Mouse (Mus musculus) kidney, adult 8-10 months (tissue): ENCODE results near the gene Mfap3l.

Experiments
- DNase-seq, 2 experiments: peaks; one replicate each; pipeline ENCODE4 v3.0.0; 2022

Gene Mfap3l

DNA sequence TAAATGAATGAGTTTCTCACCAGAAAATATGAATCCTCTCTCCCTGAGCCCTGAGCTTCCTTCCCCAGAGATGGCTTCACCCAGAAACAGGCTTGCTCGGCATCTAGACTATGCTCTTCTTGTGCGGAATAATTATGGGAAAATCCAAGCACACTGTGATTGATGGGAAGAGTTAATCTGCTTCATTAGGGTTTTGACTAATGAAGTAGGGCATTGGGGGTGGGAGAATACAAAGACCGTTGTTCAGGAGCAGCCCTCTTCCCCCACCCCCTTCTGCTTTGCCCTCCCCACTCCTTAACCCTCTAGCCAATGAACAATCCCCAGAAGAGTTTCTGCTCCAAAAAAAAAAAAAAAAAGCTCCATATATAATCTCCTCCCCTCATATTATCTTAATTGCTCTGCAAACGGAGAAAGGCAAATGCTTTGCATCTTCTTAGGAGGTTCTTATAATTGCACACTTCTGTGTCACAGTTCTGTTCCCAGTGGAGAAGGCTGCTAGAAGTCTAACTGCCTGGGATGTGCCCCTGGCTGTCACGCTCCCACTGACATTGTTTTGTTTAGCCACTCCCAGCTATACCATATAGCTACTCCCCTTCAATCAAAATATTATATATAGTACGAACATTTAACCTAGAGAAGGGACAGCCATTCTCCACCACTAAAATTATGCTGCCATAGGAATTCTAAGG, 24.9 kb downstream of the Mfap3l start:
- no peak for DNase-seq

DNA sequence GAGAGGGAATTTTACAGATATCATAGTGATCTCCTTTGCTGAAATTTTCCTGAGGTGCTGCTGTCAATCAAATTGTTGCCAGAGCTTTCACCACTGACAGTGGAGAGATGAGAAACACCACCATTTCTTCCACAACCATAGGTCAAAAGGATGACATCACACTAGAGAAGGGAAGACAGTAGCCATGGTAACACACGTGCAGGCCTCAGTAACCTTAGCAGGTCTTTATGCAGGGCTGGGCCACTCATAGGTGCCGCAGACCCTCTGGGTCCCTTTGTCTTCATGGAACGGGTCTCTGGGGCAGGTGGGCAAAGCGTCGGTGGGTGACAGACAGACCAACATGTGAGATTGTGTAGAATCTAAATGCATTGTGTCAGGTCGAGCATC, 25.5 kb downstream of the Mfap3l start:
- DNase-seq, result no peak

DNA sequence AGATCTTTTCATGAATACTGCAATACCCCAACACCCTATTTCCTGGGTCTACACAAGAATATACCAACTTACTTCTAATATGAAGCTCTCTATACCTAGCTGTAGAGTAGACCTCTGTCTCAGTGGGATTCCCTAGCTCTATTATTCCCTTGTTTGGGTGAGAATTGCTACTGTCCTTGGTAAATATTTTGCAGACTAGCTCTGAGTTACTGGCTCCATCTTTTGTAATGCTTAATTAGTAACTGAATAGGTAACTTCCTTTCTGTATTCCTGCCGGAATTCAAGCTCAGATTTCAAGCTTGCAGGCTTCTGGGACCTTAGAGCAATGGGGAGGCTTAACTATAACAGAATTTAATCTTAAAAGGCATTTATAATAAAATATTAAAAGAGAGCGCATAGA, 26.1 kb downstream of the Mfap3l start:
- DNase-seq, result peak in 1 of 2 experiments; percentile 37

DNA sequence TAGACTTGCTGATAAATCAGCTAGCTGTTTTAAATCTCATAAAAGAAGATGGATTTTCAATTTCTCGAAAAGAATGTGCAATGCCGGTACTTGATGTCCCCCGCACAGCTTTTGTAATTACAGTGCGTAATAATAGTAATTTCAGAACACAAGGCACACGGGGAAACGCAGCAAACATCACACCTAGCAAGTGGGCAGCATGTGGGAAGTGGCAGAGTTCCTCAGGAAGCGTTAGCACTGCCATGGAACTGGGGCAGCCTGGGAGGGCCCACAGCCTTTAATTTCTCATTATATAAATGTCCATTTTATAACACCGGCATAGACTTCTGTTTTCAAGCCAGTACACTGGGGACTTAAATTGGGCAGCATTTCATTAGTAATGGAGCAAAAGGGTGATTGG, 27.1 kb downstream of the Mfap3l start:
- no peak for DNase-seq

DNA sequence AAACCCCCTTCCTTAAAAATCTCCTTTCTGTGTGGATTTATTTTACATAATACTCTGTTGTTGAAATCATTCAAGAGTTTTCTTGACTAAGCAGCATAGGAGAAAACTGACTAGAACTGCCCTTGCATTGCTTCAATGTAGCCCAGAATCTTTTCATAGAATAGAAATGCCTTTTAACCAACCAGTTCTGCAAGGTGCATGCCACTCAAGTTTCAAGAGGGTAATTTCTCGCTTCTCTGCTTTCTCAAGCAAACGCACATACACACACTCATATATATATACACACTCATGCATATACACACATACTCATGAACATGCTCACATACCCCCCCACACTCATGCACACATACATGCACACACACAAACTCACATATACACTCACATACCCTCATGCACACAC, 28.6 kb downstream of the Mfap3l start:
- DNase-seq, result no peak

DNA sequence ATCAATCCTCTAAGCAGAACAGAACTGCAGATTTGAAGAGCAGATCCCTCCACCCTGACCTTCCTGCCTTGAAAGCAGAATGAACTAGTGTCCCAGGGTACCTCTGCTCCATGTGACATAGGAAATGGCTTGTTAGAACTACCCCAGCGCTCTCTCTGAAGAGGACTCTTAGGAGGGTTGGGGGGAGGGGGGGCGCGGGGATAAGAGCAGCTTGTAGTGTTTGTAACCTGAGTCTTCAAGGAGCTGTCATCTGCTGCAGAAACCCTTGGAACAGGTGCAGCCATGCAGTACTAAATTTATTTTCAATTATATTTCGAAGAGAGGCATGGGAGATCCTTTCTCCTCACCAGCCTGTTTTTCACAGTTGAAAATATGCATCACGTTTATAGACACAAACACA, 30.9 kb downstream of the Mfap3l start:
- no peak for DNase-seq

DNA sequence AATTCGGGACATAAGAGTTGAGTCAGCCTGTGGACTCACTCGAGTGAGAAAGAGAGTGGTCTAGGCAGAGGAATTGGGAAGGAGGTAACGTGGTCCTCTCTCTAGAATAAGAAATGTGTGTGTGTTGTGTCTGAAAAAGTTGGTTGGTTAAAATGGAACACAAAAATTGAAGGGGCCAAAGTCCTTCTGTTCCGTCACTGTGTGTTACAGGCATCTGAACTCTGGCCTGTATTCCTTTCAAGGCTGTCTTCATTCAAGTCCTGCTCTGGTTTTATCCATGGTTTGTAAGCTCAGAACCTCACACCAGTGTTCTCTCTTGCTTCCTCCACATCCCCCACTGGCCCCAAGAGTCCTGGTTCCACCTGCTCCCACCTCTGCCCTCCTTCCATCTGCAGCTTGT, 33.2 kb downstream of the Mfap3l start:
- DNase-seq, result peak; percentile 48 to 52

DNA sequence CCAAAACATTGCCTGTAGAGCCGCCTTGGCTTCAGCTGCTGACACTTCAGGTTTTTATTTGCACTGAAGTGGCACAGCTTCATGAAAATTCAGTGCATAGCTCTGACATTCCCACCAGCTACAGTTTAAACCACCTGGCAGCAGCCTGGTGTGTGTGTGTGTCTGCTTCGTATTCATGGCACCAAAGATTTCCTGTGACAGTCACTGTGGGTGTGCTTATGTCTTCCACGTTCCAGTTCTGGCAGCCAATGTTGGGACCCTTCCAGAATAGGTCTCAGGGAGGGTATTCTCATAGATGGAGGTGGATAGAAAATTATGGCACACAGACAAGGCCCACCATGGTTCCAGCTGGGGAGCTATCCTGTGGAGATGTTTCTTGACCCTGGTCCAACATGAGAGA, 34.2 kb downstream of the Mfap3l start:
- DNase-seq, result peak in 1 of 2 experiments; percentile 49

DNA sequence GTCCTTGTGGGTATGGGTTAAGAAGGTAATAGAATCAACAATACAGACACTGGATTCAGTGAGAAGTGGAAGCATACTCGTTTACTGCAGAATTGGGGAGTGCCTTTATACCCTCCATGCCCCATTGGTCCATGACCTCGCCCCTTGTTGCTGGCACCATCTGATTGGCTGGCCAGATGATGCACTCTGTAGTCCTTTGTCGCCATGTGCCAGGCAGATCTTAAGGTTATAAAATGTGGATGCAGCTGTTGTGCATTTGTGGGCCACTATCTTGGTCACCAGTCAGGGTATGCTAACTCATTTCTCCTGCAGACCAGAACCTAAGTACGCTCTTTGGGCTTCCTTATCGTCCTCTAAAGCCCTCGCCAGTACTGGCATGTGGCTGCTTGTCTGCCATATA, 46.0 kb downstream of the Mfap3l start:
- DNase-seq, result no peak

DNA sequence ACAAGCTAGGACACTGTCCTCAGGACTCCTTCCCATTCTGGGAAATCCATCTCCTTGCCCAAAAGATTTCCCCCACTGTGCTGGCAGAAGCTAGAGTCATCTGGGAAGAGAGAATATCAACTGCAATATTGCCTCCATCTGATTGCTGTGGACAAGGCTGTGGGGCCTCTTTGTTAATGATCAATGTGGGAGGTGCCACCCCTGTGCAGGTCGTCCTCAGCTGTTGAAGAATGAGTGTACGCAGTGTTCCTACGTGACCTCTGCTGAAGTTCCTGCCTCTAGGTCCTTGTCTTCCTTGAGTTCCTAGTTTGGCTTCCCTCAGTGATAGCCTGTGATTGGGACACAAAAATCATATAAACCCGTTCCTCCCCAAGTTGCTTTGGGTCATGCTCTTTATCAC, 49.2 kb downstream of the Mfap3l start:
- peak in 1 of 2 experiments; percentile 46 for DNase-seq

DNA sequence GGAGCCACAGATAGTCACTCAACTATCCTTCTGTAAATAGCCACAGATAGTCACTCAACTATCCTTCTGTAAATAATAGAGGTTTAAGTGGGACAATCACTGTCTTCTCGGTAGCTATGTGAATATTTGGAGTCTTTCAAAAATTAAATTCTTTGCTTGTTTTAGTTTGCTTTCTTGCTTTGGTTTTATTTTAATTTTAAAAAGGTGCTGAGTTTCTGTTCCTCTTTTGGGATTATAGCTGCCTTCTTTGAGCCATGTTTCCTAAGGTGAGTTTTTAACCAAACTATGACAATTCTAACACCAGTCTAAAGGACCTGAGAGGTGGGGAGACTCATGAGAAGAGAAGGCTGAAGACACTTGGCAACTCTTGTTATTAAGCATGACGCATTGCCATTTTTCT, 49.7 kb downstream of the Mfap3l start:
- DNase-seq, result no peak

DNA sequence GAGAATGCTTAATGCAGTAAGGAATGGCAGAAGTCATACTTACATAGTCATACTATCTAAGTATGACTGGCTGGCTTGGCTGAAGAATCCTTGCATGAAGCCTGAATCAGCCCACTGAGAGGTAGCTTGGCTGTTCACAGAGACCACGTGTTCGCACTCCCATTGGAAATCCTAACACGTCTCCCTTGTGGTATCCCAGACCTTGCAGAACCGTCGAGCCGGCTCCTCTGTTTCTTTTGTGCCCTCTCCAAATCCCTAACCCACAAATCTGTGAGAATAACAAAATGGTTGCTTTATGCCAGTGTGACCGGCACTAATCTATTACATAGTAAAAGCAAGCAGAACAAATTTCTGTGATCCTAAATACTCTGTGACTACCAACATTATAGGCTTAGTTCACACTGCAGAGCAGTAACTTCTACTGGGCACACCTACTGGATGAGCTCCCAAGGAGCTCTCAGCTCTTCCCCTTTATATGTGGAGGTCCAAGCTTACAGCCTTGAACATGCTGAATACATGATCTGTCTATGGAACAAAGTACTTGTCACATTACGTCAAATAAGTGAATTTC, 79.0 kb downstream of the Mfap3l start:
- DNase-seq, result no peak

DNA sequence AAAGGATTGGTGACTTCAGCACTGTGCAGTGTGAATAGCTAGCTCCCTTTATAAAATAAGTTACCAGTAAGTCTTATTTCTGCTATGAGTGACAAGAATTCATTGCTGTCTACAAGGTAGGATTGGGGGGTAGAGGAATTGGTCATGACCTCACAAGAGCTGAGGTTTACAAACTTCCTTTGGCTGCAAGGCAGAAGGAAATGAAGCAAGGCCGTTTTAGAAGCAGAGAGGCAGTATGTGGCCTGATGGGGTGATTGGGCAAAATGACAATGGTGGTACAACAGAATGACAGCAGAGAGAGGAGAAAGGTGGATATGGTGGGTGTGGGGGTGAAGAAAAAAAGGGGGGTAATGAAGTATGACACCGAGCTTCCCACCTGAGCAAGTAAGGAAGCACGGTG, 82.1 kb downstream of the Mfap3l start:
- no peak for DNase-seq

DNA sequence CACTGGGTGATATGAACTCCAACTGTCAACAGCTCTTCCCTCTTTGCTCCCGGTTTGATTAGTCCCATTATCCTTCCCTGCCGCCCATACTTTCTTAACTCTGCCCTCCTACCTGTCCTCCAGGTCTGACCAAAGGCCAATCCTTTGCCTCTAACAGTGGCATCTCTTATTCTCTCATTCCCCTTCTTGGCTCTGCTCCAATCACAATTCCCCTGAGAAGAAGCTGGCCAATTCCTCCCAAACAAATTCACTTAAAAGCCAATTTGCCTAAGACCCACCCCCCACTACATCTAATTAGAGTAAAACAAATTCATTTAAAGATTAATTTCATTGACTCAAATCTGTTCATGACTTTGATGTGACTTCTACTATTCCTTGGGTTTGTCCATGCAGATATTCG, 86.1 kb downstream of the Mfap3l start:
- no peak for DNase-seq
